ENCODE assay signal across 26 mouse cellular contexts in genomic region chr1:153540753-153541152, GRCm38 (mm10). TPM values are rescaled to one million over a fixed set of nuclear protein-coding genes. Genes with fewer than 3 reads are reported as not detected.
A peak's percentile ranks its signal among the peaks of the same experiment; 100 is the strongest.
DNase-seq lines count a peak whose midpoint lies in the region; ATAC-seq and TF ChIP-seq lines count a peak whose summit lies in the region.
"Had no signal": no experiment of that assay in that cellular context is flagged by ENCODE, and none has a peak within 500 bp of the region (broad histone marks: within the 10 kb centered on the region; RNA-seq: fewer than 3 reads in every experiment).

No protein-coding gene starts in this region.

- H3K9ac ChIP-seq in hindbrain, embryonic 11.5 days (ENCODE audit: low read depth, low read length): no peak overlapping the region
- no peak overlapping the region for H3K9ac ChIP-seq in hindbrain, postnatal 0 days (replicated peaks; ENCODE audit: low read length)
- no peak overlapping the region for H3K9ac ChIP-seq in midbrain, postnatal 0 days (replicated peaks; ENCODE audit: low read length, poor library complexity, severe bottlenecking)
- H3K9ac ChIP-seq: forebrain, embryonic 12.5 days; heart, embryonic 13.5 days; liver, embryonic 13.5 days had no signal

- H3K36me3 ChIP-seq in hindbrain, embryonic 10.5 days: peaks cover 3% of the 10 kb centered on the region; the same call in 1 of the 2 replicates
- no peaks in the 10 kb centered on the region for H3K36me3 ChIP-seq in hindbrain, embryonic 11.5 days (ENCODE audit: control insufficient read depth, insufficient read depth, low read length)
- H3K36me3 ChIP-seq in hindbrain, postnatal 0 days (ENCODE audit: insufficient read depth, low read length): no peaks in the 10 kb centered on the region
- H3K36me3 ChIP-seq in midbrain, postnatal 0 days (ENCODE audit: insufficient read depth, low read length): no peaks in the 10 kb centered on the region
- no peaks in the 10 kb centered on the region for H3K36me3 ChIP-seq in kidney, adult 2 months (ENCODE audit: control insufficient read depth, insufficient read depth, low read length)
- H3K36me3 ChIP-seq: forebrain, embryonic 12.5 days; heart, embryonic 13.5 days; liver, embryonic 13.5 days had no signal

- no peak for DNase-seq in hindbrain, embryonic 10.5 days (ENCODE audit: low spot score)
- no peak for DNase-seq in hindbrain, embryonic 11.5 days (ENCODE audit: low spot score)
- DNase-seq in hindbrain, postnatal 0 days (ENCODE audit: low spot score): no peak
- no peak for DNase-seq in midbrain, postnatal 0 days (ENCODE audit: low spot score)
- DNase-seq in kidney, adult 2 months: no peak
- DNase-seq in lung, postnatal 36 days: no peak
- no peak for DNase-seq in right cerebral cortex, postnatal 36 days (ENCODE audit: low spot score in 2 of 2)
- DNase-seq: adrenal gland, adult 2 months; cerebellum, adult 11-12 months; cerebellum, postnatal 10 days; gastrocnemius, postnatal 25 days; heart, adult 2 months; heart, postnatal 14 days; kidney, adult 9 months; kidney, postnatal 14 days; liver, embryonic 13.5 days; lung, adult 2 months; lung, postnatal 14 days; thymus, adult 2 months; thymus, postnatal 4 days had no signal

- TF ChIP-seq POLR2A in kidney, adult 2 months (IDR thresholded peaks at IDR 0.05; ENCODE audit: low read depth, low read length): no peak

- H3K9me3 ChIP-seq in hindbrain, embryonic 10.5 days: no peaks in the 10 kb centered on the region
- H3K9me3 ChIP-seq in hindbrain, embryonic 11.5 days (ENCODE audit: control insufficient read depth, low read length): no peaks in the 10 kb centered on the region
- no peaks in the 10 kb centered on the region for H3K9me3 ChIP-seq in hindbrain, postnatal 0 days (ENCODE audit: low read length)
- no peaks in the 10 kb centered on the region for H3K9me3 ChIP-seq in midbrain, postnatal 0 days (ENCODE audit: low read length)
- H3K9me3 ChIP-seq: forebrain, embryonic 12.5 days; heart, embryonic 13.5 days; liver, embryonic 13.5 days had no signal

- peak; percentile 59 for ATAC-seq in hindbrain, embryonic 11.5 days (ENCODE audit: low FRiP score)
- 0 out of 2 replicates have a peak, but pooled peaks have one; percentile 41 for ATAC-seq in hindbrain, postnatal 0 days
- no peak for ATAC-seq in midbrain, postnatal 0 days (ENCODE audit: low FRiP score)
- ATAC-seq: inflammation-experienced regulatory T-cells, adult 6 months had no signal

- H3K4me2 ChIP-seq in hindbrain, embryonic 11.5 days (replicated peaks; ENCODE audit: low read depth, low read length): no peak overlapping the region
- H3K4me2 ChIP-seq in hindbrain, postnatal 0 days (ENCODE audit: low read depth, low read length): no peak overlapping the region
- H3K4me2 ChIP-seq in midbrain, postnatal 0 days (ENCODE audit: low read depth, low read length, poor library complexity, severe bottlenecking): no peak overlapping the region
- H3K4me2 ChIP-seq: forebrain, embryonic 12.5 days; heart, embryonic 13.5 days; liver, embryonic 13.5 days had no signal

- peak overlapping the region; percentile 79 for H3K27ac ChIP-seq in hindbrain, embryonic 10.5 days
- H3K27ac ChIP-seq in hindbrain, embryonic 11.5 days (ENCODE audit: low read depth, low read length): peak overlapping the region; percentile 49; the same call in 1 of the 2 replicates
- peak overlapping the region; percentile 36; the same call in 1 of the 2 replicates for H3K27ac ChIP-seq in hindbrain, postnatal 0 days
- H3K27ac ChIP-seq in midbrain, postnatal 0 days (ENCODE audit: low read depth, low read length): peak overlapping the region; percentile 51; the same call in 1 of the 2 replicates
- no peak overlapping the region for H3K27ac ChIP-seq in kidney, adult 2 months (ENCODE audit: insufficient read depth, low read depth, low read length)
- H3K27ac ChIP-seq: heart, adult 2 months; heart, embryonic 13.5 days; left cerebral cortex, adult 2 months; liver, embryonic 13.5 days; stomach, postnatal 0 days had no signal

- whole genome bisulfite sequencing in hindbrain, embryonic 10.5 days: 51% methylated on average over 3 of the region's 3 CpGs
- WGBS in hindbrain, embryonic 11.5 days: 66% methylated on average over 3 of the region's 3 CpGs
- WGBS in hindbrain, postnatal 0 days: 41% methylated on average over 3 of the region's 3 CpGs
- WGBS in midbrain, postnatal 0 days: 43% methylated on average over 3 of the region's 3 CpGs
- WGBS in kidney, adult 2 months: 73% methylated on average over 3 of the region's 3 CpGs

- no peak for TF ChIP-seq CTCF in hindbrain, postnatal 0 days (IDR thresholded peaks at IDR 0.05; ENCODE audit: low read depth)
- TF ChIP-seq CTCF in midbrain, postnatal 0 days (IDR thresholded peaks at IDR 0.05): no peak
- TF ChIP-seq CTCF in kidney, adult 2 months (conservative IDR thresholded peaks at IDR 0.05; ENCODE audit: insufficient read depth, insufficient read length, low read depth, low read length): no peak

- no peaks in the 10 kb centered on the region for H3K27me3 ChIP-seq in hindbrain, embryonic 10.5 days (ENCODE audit: insufficient read depth, poor library complexity, severe bottlenecking)
- no peaks in the 10 kb centered on the region for H3K27me3 ChIP-seq in hindbrain, embryonic 11.5 days (ENCODE audit: control insufficient read depth, insufficient read depth, low read length)
- H3K27me3 ChIP-seq in hindbrain, postnatal 0 days (ENCODE audit: insufficient read depth, low read length): no peaks in the 10 kb centered on the region
- H3K27me3 ChIP-seq in midbrain, postnatal 0 days (ENCODE audit: insufficient read depth, low read length): no peaks in the 10 kb centered on the region
- no peaks in the 10 kb centered on the region for H3K27me3 ChIP-seq in kidney, adult 2 months (replicated peaks; ENCODE audit: control insufficient read depth, insufficient read depth, low read length)
- H3K27me3 ChIP-seq: forebrain, embryonic 12.5 days; heart, embryonic 13.5 days; liver, embryonic 13.5 days had no signal

- peaks cover 37% of the 10 kb centered on the region for H3K4me1 ChIP-seq in hindbrain, embryonic 10.5 days (replicated peaks)
- H3K4me1 ChIP-seq in hindbrain, embryonic 11.5 days (replicated peaks; ENCODE audit: control insufficient read depth, insufficient read depth, low read length): no peaks in the 10 kb centered on the region
- peaks cover 3% of the 10 kb centered on the region; the same call in 1 of the 2 replicates for H3K4me1 ChIP-seq in hindbrain, postnatal 0 days (ENCODE audit: insufficient read depth, low read length)
- H3K4me1 ChIP-seq in midbrain, postnatal 0 days (ENCODE audit: insufficient read depth, low read length): peaks cover 6% of the 10 kb centered on the region; the same call in 1 of the 2 replicates
- peaks cover 20% of the 10 kb centered on the region for H3K4me1 ChIP-seq in kidney, adult 2 months (ENCODE audit: control insufficient read depth, insufficient read depth, low read length)

- no peak overlapping the region for H3K4me3 ChIP-seq in hindbrain, embryonic 10.5 days
- H3K4me3 ChIP-seq in hindbrain, embryonic 11.5 days (ENCODE audit: low read depth, low read length): no peak overlapping the region
- H3K4me3 ChIP-seq in hindbrain, postnatal 0 days (ENCODE audit: low read length): no peak overlapping the region
- H3K4me3 ChIP-seq in midbrain, postnatal 0 days (ENCODE audit: low read depth, low read length): no peak overlapping the region
- no peak overlapping the region for H3K4me3 ChIP-seq in kidney, adult 2 months (ENCODE audit: insufficient read depth, low read depth, low read length)
- H3K4me3 ChIP-seq: forebrain, embryonic 12.5 days; heart, adult 2 months; heart, embryonic 13.5 days; left cerebral cortex, adult 2 months; liver, embryonic 13.5 days had no signal

RNA-seq across cellular contexts. Expression of gene Npl, which starts 9.1 kb away (rescaled TPM):
- 15.5 and 17.8 TPM in 2 replicates for polyA plus RNA-seq in hindbrain, embryonic 10.5 days (2016; fragmentation: Nextera tagmentation; extraction: Ambion mirVana)
- 15.5 and 16.2 TPM in 2 replicates for polyA plus RNA-seq in hindbrain, embryonic 11.5 days (2014; fragmentation: Nextera tagmentation; extraction: Ambion mirVana)
- total RNA-seq in hindbrain, postnatal 0 days (2014; rRNA removed): 7.3 and 9.4 TPM in 2 replicates
- polyA plus RNA-seq in hindbrain, postnatal 0 days (2015; fragmentation: Nextera tagmentation; extraction: Ambion mirVana): 18.3 and 20.2 TPM in 2 replicates
- total RNA-seq in midbrain, postnatal 0 days (2014; rRNA removed): 8.1 and 11.6 TPM in 2 replicates
- 12.0 and 12.3 TPM in 2 replicates for polyA plus RNA-seq in midbrain, postnatal 0 days (2015; fragmentation: Nextera tagmentation; extraction: Ambion mirVana)
- 33.7 and 41.2 TPM in 2 replicates for polyA plus RNA-seq in kidney, adult 2 months (2012; rRNA removed)
- total RNA-seq: MEL had no signal

RNA-seq across cellular contexts. Expression of gene Dhx9, which starts 53.3 kb away (rescaled TPM):
- polyA plus RNA-seq in hindbrain, embryonic 10.5 days (2016; fragmentation: Nextera tagmentation; extraction: Ambion mirVana): 31.1 and 42.1 TPM in 2 replicates
- 34.7 and 61.3 TPM in 2 replicates for polyA plus RNA-seq in hindbrain, embryonic 11.5 days (2014; fragmentation: Nextera tagmentation; extraction: Ambion mirVana)
- 57.3 and 73.8 TPM in 2 replicates for total RNA-seq in hindbrain, postnatal 0 days (2014; rRNA removed)
- 36.8 and 39.1 TPM in 2 replicates for polyA plus RNA-seq in hindbrain, postnatal 0 days (2015; fragmentation: Nextera tagmentation; extraction: Ambion mirVana)
- total RNA-seq in midbrain, postnatal 0 days (2014; rRNA removed): 53.7 and 134 TPM in 2 replicates
- polyA plus RNA-seq in midbrain, postnatal 0 days (2015; fragmentation: Nextera tagmentation; extraction: Ambion mirVana): 20.3 and 30.0 TPM in 2 replicates
- polyA plus RNA-seq in kidney, adult 2 months (2012; rRNA removed): 14.4 and 20.9 TPM in 2 replicates
